Mouse (Mus musculus) thymus, adult 2 months (tissue): Measurements from ENCODE around the gene Mars2.

ENCODE experiments used
- CTCF ChIP-seq: fragments of 200-500 bp; IDR thresholded peaks from 2 replicates; pipeline ENCODE4 v1.5.1; 2012; ENCODE audit warnings: mild to moderate bottlenecking, control low read depth, low read length, moderate library complexity, borderline replicate concordance; ENCODE audit not compliant: control insufficient read depth, poor library complexity, insufficient read depth; ENCODE audit errors: extremely low read depth
- POLR2A ChIP-seq: fragments of 200-500 bp; IDR thresholded peaks from 2 replicates; pipeline ENCODE4 v1.6.1; 2012; ENCODE audit warnings: mild to moderate bottlenecking, low read length, control low read depth, moderate library complexity; ENCODE audit not compliant: control insufficient read depth, poor library complexity, insufficient read depth; ENCODE audit errors: extremely low read depth

DNA sequence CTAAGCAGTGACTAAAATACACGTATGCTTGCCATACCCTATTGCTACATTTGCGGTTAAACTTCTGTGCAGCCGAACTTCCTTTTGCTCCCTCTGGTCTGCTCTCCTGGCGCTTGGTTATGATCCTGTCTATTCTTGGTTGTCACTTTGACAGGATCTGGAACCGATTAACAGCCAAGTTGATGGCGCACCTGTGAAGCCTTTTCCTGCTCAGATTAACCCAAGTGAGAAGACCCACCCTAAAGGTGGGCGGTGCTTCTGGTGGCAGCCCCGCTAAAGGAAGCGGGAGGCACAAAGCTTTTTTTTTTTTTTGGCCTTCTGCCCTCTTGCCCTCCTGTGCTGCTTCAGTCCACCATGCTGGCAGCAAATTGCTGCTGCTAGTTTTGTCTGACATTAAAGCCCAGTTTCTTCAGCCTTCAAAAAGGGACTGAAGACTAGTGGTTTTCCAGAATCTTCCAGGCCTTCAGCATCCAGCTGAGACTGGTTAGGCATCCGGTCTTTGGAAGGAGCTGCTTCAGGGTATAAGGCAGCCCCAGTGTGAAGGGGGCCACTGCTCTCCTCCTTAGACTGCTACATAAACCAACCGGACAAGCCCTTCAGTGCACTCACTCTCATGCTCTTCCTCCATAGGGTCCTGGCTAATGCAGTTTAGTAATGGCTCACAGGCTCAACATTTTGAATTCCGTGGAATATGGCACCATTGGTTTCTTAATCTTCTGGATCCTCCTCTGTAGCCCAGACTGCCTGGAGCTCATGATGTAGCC lies 26.6 kb upstream of the Mars2 start:
- TF ChIP-seq CTCF (no peak), POLR2A (peak; percentile 55)
